Mouse (Mus musculus): ENCODE results near the gene Lhx6.

The Lhx6 gene

GRCm38 (mm10) chr2:36035413-36036081 lies 69.7 kb downstream of the Lhx6 start:
- no peak for DNase-seq (ENCODE audit: low spot score)

GRCm38 (mm10) chr2:36034898-36035297 lies 70.3 kb downstream of the Lhx6 start:
- DNase-seq (ENCODE audit: low spot score), result no peak

DNA sequence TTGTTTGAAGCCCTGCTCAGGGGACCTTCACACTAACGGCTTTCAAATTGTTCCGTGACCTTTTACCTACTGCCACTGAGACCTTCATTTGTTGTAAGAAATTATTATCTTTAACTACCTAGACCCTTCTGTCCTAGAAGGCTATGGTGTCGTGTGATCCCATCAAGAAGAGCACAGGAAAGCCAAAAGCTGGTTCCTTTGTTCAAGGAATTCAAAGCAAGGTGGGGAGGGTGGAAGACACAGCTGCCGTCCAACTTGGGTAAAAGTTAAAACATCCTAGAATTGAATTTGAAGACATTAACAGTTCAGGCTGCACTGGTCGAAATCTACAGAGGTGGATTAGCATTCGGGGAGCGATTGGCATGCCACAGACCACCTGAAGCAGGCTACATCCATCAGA lies 71.2 kb downstream of the Lhx6 start:
- no peak for DNase-seq (ENCODE audit: low spot score)

GRCm38 (mm10) chr2:36032884-36033283 lies 72.3 kb downstream of the Lhx6 start:
- no peak for DNase-seq (ENCODE audit: low spot score)
